Mouse (Mus musculus) testis, postnatal 14 days (tissue): ENCODE results near the gene Rce1.
"Not testable (repeated sequence)": the region's sequence is repeated elsewhere in the genome, so short reads cannot be mapped to it uniquely, and the experiment has no call there.

Experiments
- DNase-seq: peaks from one replicate; pipeline ENCODE4 v3.0.0; 2021; ENCODE audit warnings: low spot score

The Rce1 gene

GRCm38 (mm10) chr19:4613464-4614304, 11.8 kb downstream of the Rce1 start:
- DNase-seq: no peak

GRCm38 (mm10) chr19:4612181-4612961, 13.1 kb downstream of the Rce1 start:
- no peak for DNase-seq

GRCm38 (mm10) chr19:4610109-4610508, 15.3 kb downstream of the Rce1 start:
- DNase-seq: no peak

- no peak for DNase-seq
Observed at GRCm38 (mm10) chr19:4608511-4608910, 16.9 kb downstream of the Rce1 start.

- no peak for DNase-seq
Observed at GRCm38 (mm10) chr19:4607406-4607805, 18.0 kb downstream of the Rce1 start.

GRCm38 (mm10) chr19:4605654-4606053, 19.8 kb downstream of the Rce1 start:
- DNase-seq: no peak

GRCm38 (mm10) chr19:4603801-4604723, 21.4 kb downstream of the Rce1 start:
- DNase-seq: no peak

- DNase-seq: no peak
Observed at GRCm38 (mm10) chr19:4602459-4602858, 23.0 kb downstream of the Rce1 start.

GRCm38 (mm10) chr19:4596071-4596470, 29.4 kb downstream of the Rce1 start:
- DNase-seq: no peak

- DNase-seq: no peak
Observed at GRCm38 (mm10) chr19:4593792-4594522, 31.5 kb downstream of the Rce1 start.

GRCm38 (mm10) chr19:4590025-4590424, 35.4 kb downstream of the Rce1 start:
- DNase-seq: no peak

GRCm38 (mm10) chr19:4589081-4589480, 36.4 kb downstream of the Rce1 start:
- no peak for DNase-seq

GRCm38 (mm10) chr19:4588430-4588829, 37.0 kb downstream of the Rce1 start:
- no peak for DNase-seq

GRCm38 (mm10) chr19:4587426-4587825, 38.0 kb downstream of the Rce1 start:
- no peak for DNase-seq

GRCm38 (mm10) chr19:4586783-4587182, 38.7 kb downstream of the Rce1 start:
- DNase-seq: not testable (repeated sequence)

GRCm38 (mm10) chr19:4583856-4584255, 41.6 kb downstream of the Rce1 start:
- no peak for DNase-seq

GRCm38 (mm10) chr19:4579296-4579695, 46.1 kb downstream of the Rce1 start:
- DNase-seq: no peak

- no peak for DNase-seq
Observed at GRCm38 (mm10) chr19:4578799-4579198, 46.6 kb downstream of the Rce1 start.

- DNase-seq: no peak
Observed at GRCm38 (mm10) chr19:4573241-4573640, 52.2 kb downstream of the Rce1 start.
